Mouse (Mus musculus) CH12.LX (cell line): ENCODE results near the gene Cngb1.

Source experiments
- CTCF ChIP-seq, 2 experiments: IDR thresholded peaks in 1 of 2; conservative IDR thresholded peaks in 1 of 2; 2 replicates each; pipeline ENCODE4 v1.5.1; 2011 to 2012; ENCODE audit warnings: low read depth in 2 of 2, low read length in 2 of 2, improper control_type of control experiment in 1 of 2, inconsistent platforms in 1 of 2, mild to moderate bottlenecking in 1 of 2, moderate library complexity in 1 of 2
- E2F4 ChIP-seq: IDR thresholded peaks from 2 replicates; pipeline ENCODE4 v1.6.1; 2011; ENCODE audit warnings: low read depth, low read length, improper control_type of control experiment; ENCODE audit not compliant: insufficient replicate concordance
- EP300 ChIP-seq: IDR thresholded peaks from 2 replicates; pipeline ENCODE4 v1.6.1; 2011; ENCODE audit warnings: low read length, improper control_type of control experiment
- HCFC1 ChIP-seq: IDR thresholded peaks from 2 replicates; pipeline ENCODE4 v1.6.1; 2012; ENCODE audit warnings: low read depth, mild to moderate bottlenecking, inconsistent platforms, low read length, improper control_type of control experiment
- MAFK ChIP-seq: IDR thresholded peaks from 2 replicates; pipeline ENCODE4 v1.6.1; 2011; ENCODE audit warnings: low read length, improper control_type of control experiment; ENCODE audit not compliant: insufficient replicate concordance
- MAZ ChIP-seq: IDR thresholded peaks from 2 replicates; pipeline ENCODE4 v1.6.1; 2012; ENCODE audit warnings: low read depth, mild to moderate bottlenecking, inconsistent platforms, low read length, improper control_type of control experiment, moderate library complexity
- MXI1 ChIP-seq: IDR thresholded peaks from 2 replicates; pipeline ENCODE4 v1.6.1; 2011; ENCODE audit warnings: mild to moderate bottlenecking, low read depth, low read length, improper control_type of control experiment
- MYC ChIP-seq: IDR thresholded peaks from 2 replicates; pipeline ENCODE4 v1.6.1; 2011; ENCODE audit warnings: low read depth, mild to moderate bottlenecking, improper control_type of control experiment, low read length
- POLR2A ChIP-seq: IDR thresholded peaks from 2 replicates; pipeline ENCODE4 v1.6.1; 2011; ENCODE audit warnings: low read depth, mild to moderate bottlenecking, improper control_type of control experiment, low read length
- POLR2AphosphoS2 ChIP-seq: IDR thresholded peaks from 2 replicates; pipeline ENCODE4 v1.6.1; 2011; ENCODE audit warnings: low read depth, low read length, improper control_type of control experiment
- RAD21 ChIP-seq: IDR thresholded peaks from 2 replicates; pipeline ENCODE4 v1.6.1; 2011; ENCODE audit warnings: low read depth, mild to moderate bottlenecking, low read length, improper control_type of control experiment, moderate library complexity
- SIN3A ChIP-seq: IDR thresholded peaks from 2 replicates; pipeline ENCODE4 v1.6.1; 2012; ENCODE audit warnings: low read length, improper control_type of control experiment, inconsistent platforms
- ZC3H11A ChIP-seq: IDR thresholded peaks from 2 replicates; pipeline ENCODE4 v1.6.1; 2012; ENCODE audit warnings: low read depth, mild to moderate bottlenecking, inconsistent platforms, low read length, improper control_type of control experiment

DNA sequence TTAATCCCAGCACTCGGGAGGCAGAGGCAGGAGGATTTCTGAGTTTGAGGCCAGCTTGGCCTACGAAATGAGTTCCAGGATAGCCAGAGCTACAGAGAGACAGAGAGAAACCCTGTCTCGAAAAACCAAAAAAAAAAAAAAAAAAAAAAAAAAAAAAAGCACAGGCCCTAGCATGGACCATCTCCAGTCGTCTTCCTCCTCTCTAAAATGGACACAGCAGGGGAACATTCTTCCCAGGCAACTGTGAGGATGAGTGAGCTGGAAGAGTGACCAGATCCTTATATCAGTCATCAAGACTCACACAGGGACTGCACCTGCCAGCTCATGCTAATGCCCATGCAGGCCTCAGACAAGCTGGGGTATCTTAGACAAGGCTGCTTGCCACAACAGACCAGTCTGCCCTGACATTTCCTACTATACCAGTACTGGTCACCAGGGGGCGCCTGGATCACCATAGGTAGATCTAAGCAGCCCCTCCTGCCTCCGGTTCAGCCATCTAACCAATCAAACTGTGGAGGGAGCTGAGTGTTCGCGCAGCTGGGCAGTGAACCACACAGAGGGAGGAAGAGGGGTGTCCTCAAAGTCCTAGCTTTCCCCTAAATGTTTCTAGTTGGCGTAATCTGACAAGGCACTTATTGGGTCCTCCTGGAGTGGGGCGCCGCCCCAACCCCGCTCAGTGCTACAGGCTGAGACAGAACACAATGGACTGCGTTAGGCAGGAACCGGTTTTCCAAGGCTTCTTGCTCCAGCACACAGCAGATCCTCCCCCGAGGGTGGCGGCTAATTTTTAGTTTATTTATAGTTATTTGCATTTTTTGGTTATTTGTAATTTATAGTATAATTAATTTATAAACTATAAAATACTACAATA is 51.6 kb downstream of the Cngb1 start:
- TF ChIP-seq MAFK (no peak), SIN3A (peak; percentile 49; the same call in 1 of the 2 replicates), POLR2A (no peak), CTCF (conservative IDR thresholded peaks at IDR 0.05 in 1 of 2, IDR thresholded peaks at IDR 0.05 in 1 of 2; ENCODE audit: low read depth in 2 of 2, low read length in 2 of 2) (peak; percentile 60 to 89), ZC3H11A (no peak), MYC (no peak), POLR2AphosphoS2 (no peak), E2F4 (no peak), EP300 (no peak), HCFC1 (no peak), RAD21 (peak; percentile 62), MAZ (peak; percentile 78), MXI1 (no peak)
